Mouse (Mus musculus) C2C12 (cell line): ENCODE measurements at regions not wholly inside any gene's neighbourhood (a gene's known extent, or its start where the extent isn't known, plus 50 kb on each side); places are given as distances from the start of the nearest gene placed in this dataset.

Source experiments
- H3K27me3 ChIP-seq: one replicate; pipeline ENCODE4 v1.6.1; 2011; ENCODE audit not compliant: control insufficient read depth, insufficient read depth, insufficient read length
- H3K36me3 ChIP-seq: one replicate; pipeline ENCODE4 v1.6.1; 2011; ENCODE audit not compliant: control insufficient read depth, insufficient read depth
- H3K4me3 ChIP-seq: one replicate; pipeline ENCODE4 v1.5.1; 2011; ENCODE audit warnings: mild to moderate bottlenecking, control low read depth; ENCODE audit not compliant: poor library complexity, insufficient read depth, severe bottlenecking
- H3K79me2 ChIP-seq: one replicate; pipeline ENCODE4 v1.6.1; 2011; ENCODE audit not compliant: control insufficient read depth, insufficient read depth
- H3K79me3 ChIP-seq: one replicate; pipeline ENCODE4 v1.6.1; 2011; ENCODE audit warnings: low read depth, control low read depth
- H3ac ChIP-seq: one replicate; pipeline ENCODE3; 2011; ENCODE audit warnings: low read depth; ENCODE audit not compliant: control insufficient read depth, insufficient read length
- CEBPB ChIP-seq: IDR thresholded peaks from one replicate; pipeline ENCODE4 v1.6.1; 2011; ENCODE audit warnings: low read depth, mild to moderate bottlenecking, control low read depth, moderate library complexity
- CTCF ChIP-seq: IDR thresholded peaks from one replicate; pipeline ENCODE4 v1.5.1; 2011; ENCODE audit not compliant: control insufficient read depth, insufficient read depth, insufficient read length
- FOSL1 ChIP-seq: IDR thresholded peaks from one replicate; pipeline ENCODE4 v1.8.0; 2011; ENCODE audit warnings: mild to moderate bottlenecking, low read length; ENCODE audit not compliant: poor library complexity, insufficient read depth, severe bottlenecking
- MAX ChIP-seq: IDR thresholded peaks from one replicate; pipeline ENCODE4 v1.6.1; 2011; ENCODE audit warnings: mild to moderate bottlenecking, control low read depth
- MYOD1 ChIP-seq: IDR thresholded peaks from one replicate; pipeline ENCODE4 v1.6.1; 2011; ENCODE audit warnings: low read depth; ENCODE audit not compliant: control insufficient read depth, insufficient read length
- MYOG ChIP-seq: IDR thresholded peaks from one replicate; pipeline ENCODE4 v1.6.1; 2011; ENCODE audit not compliant: control insufficient read depth, insufficient read length; ENCODE audit errors: extremely low read depth
- USF1 ChIP-seq: IDR thresholded peaks from one replicate; pipeline ENCODE4 v1.6.1; 2011; ENCODE audit warnings: low read depth, mild to moderate bottlenecking, control low read depth, moderate library complexity

GRCm38 (mm10) chr10:70336741-70337140 is 91.8 kb downstream of the Slc16a9 start:
- Histone ChIP-seq H3K27me3 (no peaks in the 10 kb centered on the region), H3K79me3 (no peaks in the 10 kb centered on the region)
- TF ChIP-seq CTCF (no peak), CEBPB (no peak), USF1 (no peak), MYOG (no peak), FOSL1 (no peak), MAX (no peak), MYOD1 (no peak)

GRCm38 (mm10) chr10:70359421-70359820 is 80.9 kb upstream of the Fam13c start:
- Histone ChIP-seq H3ac (no peak overlapping the region), H3K4me3 (no peak overlapping the region), H3K79me3 (no peaks in the 10 kb centered on the region), H3K79me2 (no peaks in the 10 kb centered on the region), H3K27me3 (no peaks in the 10 kb centered on the region), H3K36me3 (no peaks in the 10 kb centered on the region)
- TF ChIP-seq MAX (no peak), CTCF (no peak), MYOD1 (no peak), CEBPB (no peak), USF1 (no peak), FOSL1 (no peak), MYOG (no peak)

More at GRCm38 (mm10) chr10:70336741-70337140, 91.8 kb downstream of the Slc16a9 start:
- Histone ChIP-seq H3K79me2 (no peaks in the 10 kb centered on the region), H3ac (no peak overlapping the region), H3K4me3 (no peak overlapping the region), H3K36me3 (no peaks in the 10 kb centered on the region)

- H3K4me3 ChIP-seq, result no peak overlapping the region
- TF ChIP-seq USF1 (no peak), CEBPB (no peak), MYOG (no peak), FOSL1 (no peak), MYOD1 (no peak), MAX (no peak), CTCF (no peak)
- no peaks in the 10 kb centered on the region for H3K79me3 ChIP-seq
- no peak overlapping the region for H3ac ChIP-seq
- no peaks in the 10 kb centered on the region for H3K79me2 ChIP-seq
- H3K36me3 ChIP-seq, result no peaks in the 10 kb centered on the region
- H3K27me3 ChIP-seq, result no peaks in the 10 kb centered on the region
These were observed 80.4 kb upstream of the Fam13c start for GRCm38 (mm10) chr10:70359834-70360233.

GRCm38 (mm10) chr10:70363054-70363453 is 77.2 kb upstream of the Fam13c start:
- TF ChIP-seq CTCF (no peak), MYOD1 (no peak), USF1 (no peak), MYOG (no peak), CEBPB (no peak), FOSL1 (no peak), MAX (no peak)
- no peak overlapping the region for H3ac ChIP-seq
- H3K79me3 ChIP-seq, result no peaks in the 10 kb centered on the region
- no peaks in the 10 kb centered on the region for H3K36me3 ChIP-seq
- H3K79me2 ChIP-seq, result no peaks in the 10 kb centered on the region
- no peak overlapping the region for H3K4me3 ChIP-seq
- no peaks in the 10 kb centered on the region for H3K27me3 ChIP-seq

- Histone ChIP-seq H3K79me3 (no peaks in the 10 kb centered on the region), H3K36me3 (no peaks in the 10 kb centered on the region), H3ac (no peak overlapping the region), H3K79me2 (no peaks in the 10 kb centered on the region), H3K4me3 (no peak overlapping the region), H3K27me3 (no peaks in the 10 kb centered on the region)
- TF ChIP-seq MYOD1, result no peak
- no peak for TF ChIP-seq USF1
- no peak for TF ChIP-seq CEBPB
- no peak for TF ChIP-seq FOSL1
- TF ChIP-seq MAX, result no peak
- TF ChIP-seq CTCF, result no peak
- no peak for TF ChIP-seq MYOG
These were observed 75.9 kb upstream of the Fam13c start for GRCm38 (mm10) chr10:70364218-70364975.

- Histone ChIP-seq H3K27me3 (no peaks in the 10 kb centered on the region), H3K4me3 (no peak overlapping the region), H3K79me3 (no peaks in the 10 kb centered on the region), H3ac (no peak overlapping the region), H3K36me3 (no peaks in the 10 kb centered on the region), H3K79me2 (no peaks in the 10 kb centered on the region)
- TF ChIP-seq FOSL1, result no peak
- no peak for TF ChIP-seq MYOD1
- TF ChIP-seq CTCF, result no peak
- no peak for TF ChIP-seq USF1
- no peak for TF ChIP-seq MAX
- TF ChIP-seq CEBPB, result no peak
- no peak for TF ChIP-seq MYOG
These were observed 75.3 kb upstream of the Fam13c start for GRCm38 (mm10) chr10:70364976-70365345.
